18 mouse cellular contexts compared by ENCODE assay signal in genomic region chr8:73257981-73258380, GRCm38 (mm10).
DNase-seq lines count a peak whose midpoint lies in the region; ATAC-seq and TF ChIP-seq lines count a peak whose summit lies in the region.
"Had no signal": no experiment of that assay in that cellular context is flagged by ENCODE, and none has a peak within 500 bp of the region (broad histone marks: within the 10 kb centered on the region; RNA-seq: fewer than 3 reads in every experiment).

No protein-coding gene starts in this region.

- no peak for TF ChIP-seq CTCF in heart, postnatal 0 days (IDR thresholded peaks at IDR 0.05; ENCODE audit: low read depth)
- no peak for TF ChIP-seq CTCF in Patski (IDR thresholded peaks at IDR 0.05)
- TF ChIP-seq CTCF in cerebellum, adult 2 months (IDR thresholded peaks at IDR 0.05; ENCODE audit: borderline replicate concordance, insufficient read depth, low read depth, low read length), result no peak

- in situ Hi-C loops in Patski (cut with MboI; ENCODE audit: low pct_unique_long_range_greater_than_20kb), result no loop called here

- CTCF ChIA-PET in Patski (lab: Charles Lee), result interaction anchor here (1.1 to 2.0 kb wide), 5 partner anchors 12 to 98 kb away, joined by 3 to 7 read pairs (median 4); no protein-coding TSS in a partner anchor

- no peak for TF ChIP-seq EP300 in heart, postnatal 0 days (IDR thresholded peaks at IDR 0.05; ENCODE audit: low read depth)

- peaks cover 11% of the 10 kb centered on the region for H3K9me3 ChIP-seq in heart, postnatal 0 days (replicated peaks; ENCODE audit: control insufficient read depth, low read length)
- H3K9me3 ChIP-seq in heart, embryonic 10.5 days, result no peaks in the 10 kb centered on the region
- H3K9me3 ChIP-seq: embryonic facial prominence, embryonic 15.5 days; hindbrain, embryonic 12.5 days had no signal

- no peaks in the 10 kb centered on the region for H3K27me3 ChIP-seq in heart, postnatal 0 days (ENCODE audit: control insufficient read depth, insufficient read depth, low read length)
- no peaks in the 10 kb centered on the region for H3K27me3 ChIP-seq in heart, embryonic 10.5 days (ENCODE audit: insufficient read depth, poor library complexity, severe bottlenecking)
- H3K27me3 ChIP-seq in Patski, result no peaks in the 10 kb centered on the region
- H3K27me3 ChIP-seq in cerebellum, adult 2 months (ENCODE audit: control insufficient read depth, insufficient read depth, low read length), result no peaks in the 10 kb centered on the region
- H3K27me3 ChIP-seq: CH12.LX; embryonic facial prominence, embryonic 15.5 days; forebrain, embryonic 15.5 days; hindbrain, embryonic 12.5 days; neural tube, embryonic 13.5 days had no signal

- no peak overlapping the region for H3K4me2 ChIP-seq in heart, postnatal 0 days (ENCODE audit: low read depth, low read length)
- H3K4me2 ChIP-seq: embryonic facial prominence, embryonic 15.5 days; forebrain, embryonic 15.5 days; hindbrain, embryonic 12.5 days; neural tube, embryonic 13.5 days had no signal

- no peak for DNase-seq in heart, postnatal 0 days (ENCODE audit: low spot score)
- DNase-seq in heart, embryonic 10.5 days (ENCODE audit: low spot score), result no peak
- DNase-seq in 3T3-L1 (ENCODE audit: low read depth, low spot score), result peak; percentile 38
- DNase-seq in Patski (ENCODE audit: low read depth, low spot score), result peak; percentile 55
- DNase-seq in cerebellum, adult 2 months, result peak; percentile 17 to 79
- no peak for DNase-seq in left cerebral cortex, adult 11 months (ENCODE audit: low spot score)
- no peak for DNase-seq in urinary bladder, adult 18-20 months (ENCODE audit: low spot score in 2 of 2)
- DNase-seq in kidney, postnatal 14 days, result no peak
- DNase-seq: gastrocnemius, postnatal 36 days; kidney, adult 18-20 months; retina, postnatal 1 day had no signal

- POLR2A ChIA-PET in Patski (lab: Charles Lee), result no interaction called here

- H3K9ac ChIP-seq in heart, postnatal 0 days (replicated peaks; ENCODE audit: low read depth, low read length), result no peak overlapping the region
- H3K9ac ChIP-seq: embryonic facial prominence, embryonic 15.5 days; forebrain, embryonic 15.5 days; hindbrain, embryonic 12.5 days; liver, embryonic 14.5 days; neural tube, embryonic 13.5 days had no signal

- no peaks in the 10 kb centered on the region for H3K4me1 ChIP-seq in heart, postnatal 0 days (ENCODE audit: control insufficient read depth, insufficient read depth)
- H3K4me1 ChIP-seq in heart, embryonic 10.5 days, result no peaks in the 10 kb centered on the region
- no peaks in the 10 kb centered on the region for H3K4me1 ChIP-seq in cerebellum, adult 2 months (ENCODE audit: control insufficient read depth, insufficient read depth, low read length)
- H3K4me1 ChIP-seq: embryonic facial prominence, embryonic 15.5 days; hindbrain, embryonic 12.5 days; neural tube, embryonic 13.5 days had no signal

- ATAC-seq in heart, postnatal 0 days (ENCODE audit: insufficient read depth, low read depth), result peak; percentile 39; the same call in 1 of the 2 replicates
- peak; percentile 21 for ATAC-seq in Patski
- ATAC-seq: forebrain, embryonic 15.5 days had no signal

- H3K36me3 ChIP-seq in heart, postnatal 0 days (replicated peaks; ENCODE audit: control insufficient read depth, insufficient read depth, low read length), result no peaks in the 10 kb centered on the region
- H3K36me3 ChIP-seq in heart, embryonic 10.5 days, result no peaks in the 10 kb centered on the region
- H3K36me3 ChIP-seq: embryonic facial prominence, embryonic 15.5 days; forebrain, embryonic 15.5 days had no signal

- 14% methylated on average over 2 of the region's 2 CpGs for WGBS in heart, postnatal 0 days
- whole genome bisulfite sequencing in heart, embryonic 10.5 days, result 90% methylated on average over 2 of the region's 2 CpGs
- WGBS in cerebellum, adult 2 months, result 7% methylated on average over 2 of the region's 2 CpGs

- H3K4me3 ChIP-seq in heart, postnatal 0 days (ENCODE audit: low read depth, low read length), result no peak overlapping the region
- no peak overlapping the region for H3K4me3 ChIP-seq in heart, embryonic 10.5 days
- H3K4me3 ChIP-seq in cerebellum, adult 2 months (replicated peaks; ENCODE audit: insufficient read depth, low read depth, low read length), result no peak overlapping the region
- H3K4me3 ChIP-seq: embryonic facial prominence, embryonic 15.5 days; forebrain, embryonic 15.5 days; hindbrain, embryonic 12.5 days; neural tube, embryonic 13.5 days had no signal

- TF ChIP-seq POLR2A in cerebellum, adult 2 months (IDR thresholded peaks at IDR 0.05; ENCODE audit: borderline replicate concordance, insufficient read depth, low read length), result no peak

- H3K27ac ChIP-seq in heart, postnatal 0 days (ENCODE audit: low read depth), result no peak overlapping the region; the same call in 1 of the 2 replicates
- no peak overlapping the region for H3K27ac ChIP-seq in heart, embryonic 10.5 days
- no peak overlapping the region for H3K27ac ChIP-seq in cerebellum, adult 2 months (ENCODE audit: insufficient read depth, low read length)
- H3K27ac ChIP-seq: embryonic facial prominence, embryonic 15.5 days; forebrain, embryonic 15.5 days; hindbrain, embryonic 12.5 days; liver, embryonic 14.5 days; macrophage; neural tube, embryonic 13.5 days had no signal

Comparison
In these comparisons a context has a peak if more than half of its experiments do, and no peak if none do; other contexts are left out.
1. DNase-seq: peak in 3T3-L1 (single experiment), Patski (single experiment) and cerebellum, adult 2 months (2 of 2); none in heart, postnatal 0 days (single experiment), heart, embryonic 10.5 days (single experiment), left cerebral cortex, adult 11 months (single experiment), urinary bladder, adult 18-20 months (0 of 2) and kidney, postnatal 14 days (single experiment).